Mouse (Mus musculus): ENCODE results near the gene Iqcf1.

- TF ChIP-seq CTCF (IDR thresholded peaks at IDR 0.05; ENCODE audit: borderline replicate concordance, insufficient read depth, low read depth, low read length): no peak
- no peak for TF ChIP-seq POLR2A (IDR thresholded peaks at IDR 0.05; ENCODE audit: borderline replicate concordance, insufficient read depth, low read length)
Measured at GRCm38 (mm10) chr9:106476002-106476923, 23.5 kb upstream of the Iqcf1 start.

All from cerebellum, adult 2 months (tissue).